In the genomic region with DNA sequence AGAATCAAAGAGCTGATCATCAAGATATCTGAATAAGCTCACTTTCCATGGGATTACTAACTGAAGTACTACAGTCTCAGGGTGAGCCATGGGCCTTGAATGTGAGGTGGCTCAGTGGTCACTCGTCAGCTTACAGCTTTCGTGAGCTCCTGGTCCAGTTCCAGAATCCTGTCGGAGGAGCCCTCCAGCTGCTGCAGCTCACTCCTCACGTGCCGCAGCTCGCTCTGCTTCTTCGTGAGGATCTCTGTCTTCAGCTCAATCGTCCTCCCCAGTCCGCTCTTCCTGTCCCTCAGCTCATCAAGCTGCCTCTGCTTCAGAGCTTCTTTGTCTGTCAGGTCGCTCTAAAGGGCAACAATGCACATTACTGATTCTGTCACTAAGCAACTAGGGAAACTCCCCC, we compare ENCODE assay signal across 14 mouse cellular contexts. TPM values are rescaled to one million over a fixed set of nuclear protein-coding genes. Genes with fewer than 3 reads are reported as not detected.
DNase-seq lines count a peak whose midpoint lies in the region; ATAC-seq and TF ChIP-seq lines count a peak whose summit lies in the region.
"Had no signal": no experiment of that assay in that cellular context is flagged by ENCODE, and none has a peak within 500 bp of the region (broad histone marks: within the 10 kb centered on the region; RNA-seq: fewer than 3 reads in every experiment).

No protein-coding gene starts in this region.

- H3K27me3 ChIP-seq in lung, embryonic 14.5 days (ENCODE audit: insufficient read depth, low read length), result no peaks in the 10 kb centered on the region
- H3K27me3 ChIP-seq in midbrain, postnatal 0 days (ENCODE audit: insufficient read depth, low read length), result no peaks in the 10 kb centered on the region

- H3K9me3 ChIP-seq in lung, embryonic 14.5 days (ENCODE audit: low read depth, low read length), result no peaks in the 10 kb centered on the region
- no peaks in the 10 kb centered on the region for H3K9me3 ChIP-seq in midbrain, postnatal 0 days (ENCODE audit: low read length)

- peak; percentile 98 for ATAC-seq in lung, embryonic 14.5 days (ENCODE audit: insufficient read depth)
- ATAC-seq in midbrain, postnatal 0 days (ENCODE audit: low FRiP score), result no peak
- no peak for ATAC-seq in activated CD4-positive, CD25-positive, alpha-beta regulatory T cell, adult 4 months

- TF ChIP-seq CTCF in lung, embryonic 14.5 days (IDR thresholded peaks at IDR 0.05; ENCODE audit: low read depth), result no peak
- TF ChIP-seq CTCF in midbrain, postnatal 0 days (IDR thresholded peaks at IDR 0.05), result no peak

- no peak overlapping the region for H3K4me2 ChIP-seq in lung, embryonic 14.5 days
- H3K4me2 ChIP-seq in midbrain, postnatal 0 days (ENCODE audit: low read depth, low read length, poor library complexity, severe bottlenecking), result peak overlapping the region; percentile 24; the same call in 1 of the 2 replicates

- intact Hi-C loops in heart, postnatal 25 days (cut with DNase I), result no loop called here
- intact Hi-C loops in left cerebral cortex, postnatal 4 days (cut with DNase I), result no loop called here

- H3K4me1 ChIP-seq in lung, embryonic 14.5 days (ENCODE audit: insufficient read depth), result no peaks in the 10 kb centered on the region
- H3K4me1 ChIP-seq in midbrain, postnatal 0 days (ENCODE audit: insufficient read depth, low read length), result no peaks in the 10 kb centered on the region

- peaks cover 43% of the 10 kb centered on the region for H3K36me3 ChIP-seq in lung, embryonic 14.5 days (ENCODE audit: insufficient read depth)
- peaks cover 4% of the 10 kb centered on the region; the same call in 1 of the 2 replicates for H3K36me3 ChIP-seq in midbrain, postnatal 0 days (ENCODE audit: insufficient read depth, low read length)

- no peak overlapping the region for H3K9ac ChIP-seq in lung, embryonic 14.5 days
- no peak overlapping the region for H3K9ac ChIP-seq in midbrain, postnatal 0 days (replicated peaks; ENCODE audit: low read length, poor library complexity, severe bottlenecking)

- peak overlapping the region; percentile 69 for H3K27ac ChIP-seq in lung, embryonic 14.5 days (ENCODE audit: low read depth)
- H3K27ac ChIP-seq in midbrain, postnatal 0 days (ENCODE audit: low read depth, low read length), result no peak overlapping the region

- peak; percentile 45 for DNase-seq in heart, adult 11 months
- no peak for DNase-seq in heart, postnatal 25 days (ENCODE audit: low spot score)
- peak; percentile 36 for DNase-seq in left cerebral cortex, postnatal 4 days
- DNase-seq in left cerebral cortex, adult 9 months (ENCODE audit: low spot score in 2 of 2), result no peak
- peak; percentile 95 for DNase-seq in lung, embryonic 14.5 days
- DNase-seq in midbrain, postnatal 0 days (ENCODE audit: low spot score), result peak; percentile 44
- DNase-seq in testis, postnatal 14 days (ENCODE audit: low spot score), result no peak
- DNase-seq: gastrocnemius, postnatal 25 days; heart, postnatal 36 days; right cerebral cortex, adult 18-20 months had no signal

- WGBS in lung, embryonic 14.5 days, result 40% methylated on average over 10 of the region's 10 CpGs
- WGBS in midbrain, postnatal 0 days, result 29% methylated on average over 10 of the region's 10 CpGs

- no peak overlapping the region for H3K4me3 ChIP-seq in lung, embryonic 14.5 days (ENCODE audit: low read depth, low read length)
- H3K4me3 ChIP-seq in midbrain, postnatal 0 days (ENCODE audit: low read depth, low read length), result no peak overlapping the region

RNA-seq across cellular contexts. Expression of gene Rad50, which starts 15.1 kb away (rescaled TPM):
- 1 to 10 TPM; 6.3 to 6.7 TPM for total RNA-seq in heart, postnatal 25 days (2021)
- 10 to 100 TPM; 10.1 to 11.3 TPM for total RNA-seq in left cerebral cortex, postnatal 4 days (2021)
- polyA plus RNA-seq in lung, embryonic 14.5 days (2014; fragmentation: Nextera tagmentation; extraction: Ambion mirVana), result 29.3 and 32.3 TPM in 2 replicates
- total RNA-seq in midbrain, postnatal 0 days (2014; rRNA removed), result 5.2 and 5.8 TPM in 2 replicates
- polyA plus RNA-seq in midbrain, postnatal 0 days (2015; fragmentation: Nextera tagmentation; extraction: Ambion mirVana), result 8.9 and 10.0 TPM in 2 replicates
- polyA plus RNA-seq in activated CD4-positive, CD25-positive, alpha-beta regulatory T cell, adult 4 months (2017; shearing (Covaris generic)), result 10 to 100 TPM; 43.2 to 44.8 TPM

RNA-seq across cellular contexts. Expression of gene Il5, which starts 28.6 kb away (rescaled TPM):
- not detected for total RNA-seq in heart, postnatal 25 days (2021)
- total RNA-seq in left cerebral cortex, postnatal 4 days (2021), result not detected
- polyA plus RNA-seq in lung, embryonic 14.5 days (2014; fragmentation: Nextera tagmentation; extraction: Ambion mirVana), result not detected in 2 replicates
- not detected in 2 replicates for total RNA-seq in midbrain, postnatal 0 days (2014; rRNA removed)
- 0.15 and 0.30 TPM in 2 replicates for polyA plus RNA-seq in midbrain, postnatal 0 days (2015; fragmentation: Nextera tagmentation; extraction: Ambion mirVana)
- under 1 TPM in 1 of 2 experiments, not detected in 1; 0.21 TPM for polyA plus RNA-seq in activated CD4-positive, CD25-positive, alpha-beta regulatory T cell, adult 4 months (2017; shearing (Covaris generic))
- total RNA-seq: gastrocnemius, postnatal 25 days; heart, postnatal 36 days had no signal
- polyA plus RNA-seq: C2C12; liver, adult 2 months; stomach, embryonic 14.5 days had no signal

RNA-seq across cellular contexts. Expression of gene Il13, which starts 57.5 kb away (rescaled TPM):
- not detected for total RNA-seq in heart, postnatal 25 days (2021)
- not detected for total RNA-seq in left cerebral cortex, postnatal 4 days (2021)
- not detected in 2 replicates for polyA plus RNA-seq in lung, embryonic 14.5 days (2014; fragmentation: Nextera tagmentation; extraction: Ambion mirVana)
- not detected in 2 replicates for total RNA-seq in midbrain, postnatal 0 days (2014; rRNA removed)
- polyA plus RNA-seq in midbrain, postnatal 0 days (2015; fragmentation: Nextera tagmentation; extraction: Ambion mirVana), result not detected in 2 replicates
- not detected for polyA plus RNA-seq in activated CD4-positive, CD25-positive, alpha-beta regulatory T cell, adult 4 months (2017; shearing (Covaris generic))
- total RNA-seq: gastrocnemius, postnatal 25 days; heart, postnatal 36 days; liver, adult 2 months had no signal
- polyA plus RNA-seq: C2C12; liver, adult 2 months; stomach, embryonic 14.5 days had no signal

Comparison
In these comparisons a context has a peak if more than half of its experiments do, and no peak if none do; other contexts are left out.
1. DNase-seq: peak in heart, adult 11 months (single experiment), left cerebral cortex, postnatal 4 days (single experiment), lung, embryonic 14.5 days (single experiment) and midbrain, postnatal 0 days (single experiment); none in heart, postnatal 25 days (single experiment), left cerebral cortex, adult 9 months (0 of 2) and testis, postnatal 14 days (single experiment).